Mouse (Mus musculus) lung, embryonic 15.5 days (tissue): ENCODE measurements around the gene E2f7. TPM values are rescaled to one million over a fixed set of nuclear protein-coding genes. Genes with fewer than 3 reads are reported as not detected.

Experiments used
- ATAC-seq: fragments of 200-750 bp; cut with Nextera tagmentation; 2 replicates; pipeline ENCODE4 v1.8.0; 2017; ENCODE audit warnings: moderate number of reproducible peaks, borderline replicate concordance; ENCODE audit not compliant: low FRiP score, low TSS enrichment; ENCODE audit errors: extremely low read depth
- H3K27ac ChIP-seq: fragments of 300-500 bp; sonication (generic); 2 replicates; pipeline ENCODE4 v1.5.1; 2015; ENCODE audit warnings: moderate library complexity, mild to moderate bottlenecking, inconsistent platforms
- H3K27me3 ChIP-seq: fragments of 300-500 bp; sonication (generic); 2 replicates; pipeline ENCODE4 v1.6.1; 2015; ENCODE audit warnings: inconsistent platforms
- H3K36me3 ChIP-seq: fragments of 300-500 bp; sonication (generic); 2 replicates; pipeline ENCODE4 v1.6.1; 2015; ENCODE audit warnings: inconsistent platforms
- H3K4me1 ChIP-seq: fragments of 300-500 bp; sonication (generic); 2 replicates; pipeline ENCODE4 v1.6.1; 2015; ENCODE audit warnings: inconsistent platforms
- H3K4me2 ChIP-seq: fragments of 300-500 bp; sonication (generic); 2 replicates; pipeline ENCODE4 v1.6.1; 2015; ENCODE audit warnings: inconsistent platforms, mild to moderate bottlenecking, moderate library complexity
- H3K4me3 ChIP-seq: fragments of 300-500 bp; sonication (generic); 2 replicates; pipeline ENCODE4 v1.5.1; 2015; ENCODE audit warnings: mild to moderate bottlenecking, inconsistent platforms
- H3K9ac ChIP-seq: fragments of 300-500 bp; sonication (generic); 2 replicates; pipeline ENCODE4 v1.6.1; 2015; ENCODE audit warnings: inconsistent platforms
- H3K9me3 ChIP-seq: fragments of 300-500 bp; sonication (generic); 2 replicates; pipeline ENCODE4 v1.6.1; 2016; ENCODE audit warnings: inconsistent platforms
- WGBS: fragments of 180-500 bp; shearing (Covaris S2); methylation state at CpG from one replicate; pipeline ENCODE4 v1.1.7; 2015; 5-methylcytosine and 5-hydroxymethylcytosine counted together
- polyA plus RNA-seq: library from polyadenylated mRNA; unstranded; fragments of >200 nt; fragmentation: Nextera tagmentation; extraction: Ambion mirVana; gene quantifications from 2 replicates; pipeline ENCODE4 v1.2.1, GENCODE M21; 2015

Gene E2f7
- polyA plus RNA-seq, 1 experiment from 2014 or later: 38.1 TPM

DNA sequence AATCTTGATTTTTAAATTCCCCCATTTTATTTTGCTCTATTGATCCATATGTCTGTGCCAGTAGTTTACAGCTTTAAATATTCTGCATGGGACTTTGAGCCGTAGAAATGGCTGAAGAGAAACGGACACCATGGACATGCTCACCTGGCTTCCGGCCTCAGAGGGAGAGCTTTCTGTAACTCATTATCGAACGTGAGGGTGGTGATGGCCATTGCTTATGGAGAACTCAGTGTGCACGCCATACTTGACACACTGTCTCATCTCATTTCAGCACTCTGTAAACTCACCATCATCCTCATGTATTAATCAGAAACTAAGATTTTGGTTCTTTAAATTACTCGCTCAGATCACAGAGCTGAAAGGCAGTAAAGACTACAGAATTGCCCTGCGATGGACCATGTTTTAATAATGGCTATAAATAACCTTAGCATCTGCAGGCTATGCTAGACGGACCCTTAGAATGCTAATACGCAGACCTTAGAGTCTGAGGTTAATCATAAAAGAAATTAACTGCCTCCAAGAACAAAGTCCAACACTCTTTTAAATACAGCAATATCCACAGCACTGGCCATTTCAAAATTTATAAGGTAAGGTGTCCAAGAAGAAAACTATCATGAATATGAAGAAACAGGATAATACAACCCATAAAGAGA is 66.1 kb downstream of the E2f7 start:
- Histone ChIP-seq H3K4me2 (no peak overlapping the region), H3K4me3 (no peak overlapping the region), H3K27me3 (no peaks in the 10 kb centered on the region), H3K27ac (no peak overlapping the region), H3K36me3 (no peaks in the 10 kb centered on the region), H3K9ac (no peak overlapping the region), H3K9me3 (no peaks in the 10 kb centered on the region), H3K4me1 (no peaks in the 10 kb centered on the region)
- 82% methylated on average over 10 of the region's 10 CpGs for WGBS
- ATAC-seq: no peak

DNA sequence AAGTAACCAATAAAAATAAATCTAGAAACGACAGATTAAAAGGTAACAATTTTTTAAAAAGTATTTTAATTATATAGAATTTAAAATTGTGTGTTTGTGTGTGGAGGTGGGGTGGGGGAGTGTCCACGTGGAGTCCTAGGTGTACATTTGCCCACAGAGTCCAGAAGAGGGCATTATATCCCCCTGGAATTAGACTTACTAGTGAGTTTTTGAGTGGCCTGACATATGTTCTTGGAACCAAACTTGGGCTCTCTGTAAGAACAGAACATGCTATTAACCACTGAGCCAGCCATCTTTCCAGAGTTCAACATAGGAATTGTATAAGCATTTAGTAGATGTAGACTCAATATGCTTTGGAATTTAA is 66.6 kb downstream of the E2f7 start:
- no peaks in the 10 kb centered on the region for H3K27me3 ChIP-seq
- 43% methylated on average over 2 of the region's 2 CpGs for WGBS
- H3K9me3 ChIP-seq: no peaks in the 10 kb centered on the region
- H3K4me3 ChIP-seq: no peak overlapping the region
- H3K4me2 ChIP-seq: no peak overlapping the region
- H3K27ac ChIP-seq: no peak overlapping the region
- H3K9ac ChIP-seq: no peak overlapping the region
- no peak for ATAC-seq
- H3K36me3 ChIP-seq: no peaks in the 10 kb centered on the region
- no peaks in the 10 kb centered on the region for H3K4me1 ChIP-seq

DNA sequence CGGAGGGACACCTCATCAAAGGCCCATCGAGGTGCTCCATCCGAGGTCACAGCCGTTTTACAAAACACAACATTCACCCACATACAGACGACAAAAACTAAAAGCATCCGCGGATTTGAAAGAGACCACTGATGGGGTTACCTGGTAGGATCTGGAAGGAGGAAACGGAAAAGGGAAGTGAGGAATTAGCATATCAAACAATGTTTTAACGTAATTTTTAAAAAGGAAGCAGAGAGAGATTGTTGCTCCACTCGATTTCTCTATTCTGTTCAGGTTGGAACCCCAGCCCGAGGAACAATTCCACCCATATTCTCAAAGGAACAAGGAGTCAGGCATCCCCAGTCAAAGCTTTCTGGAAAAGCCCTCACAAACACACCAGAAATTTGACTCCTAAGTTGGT is 75.9 kb downstream of the E2f7 start:
- WGBS: 77% methylated on average over 11 of the region's 11 CpGs
- Histone ChIP-seq H3K4me3 (no peak overlapping the region), H3K9ac (no peak overlapping the region), H3K4me2 (no peak overlapping the region), H3K36me3 (no peaks in the 10 kb centered on the region), H3K4me1 (no peaks in the 10 kb centered on the region), H3K9me3 (no peaks in the 10 kb centered on the region), H3K27ac (no peak overlapping the region), H3K27me3 (no peaks in the 10 kb centered on the region)
- ATAC-seq: no peak

DNA sequence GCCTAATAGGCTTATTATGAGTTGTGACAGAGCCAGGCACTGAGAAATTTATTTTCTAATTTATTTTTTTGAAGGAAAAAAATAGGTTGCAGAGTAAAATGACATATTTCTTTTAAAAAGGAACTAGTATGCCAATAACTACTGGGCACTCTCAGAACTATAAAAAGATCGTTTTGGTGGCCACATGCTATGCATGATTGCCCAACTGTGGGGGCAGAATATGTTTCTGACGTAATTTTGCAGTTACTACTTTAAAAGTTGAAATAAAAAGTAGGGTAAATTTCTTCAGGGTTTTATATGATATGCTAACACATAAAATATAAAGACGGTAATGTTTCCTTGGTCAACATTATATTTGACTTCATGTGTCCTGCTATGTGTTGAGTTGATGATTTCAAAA is 76.5 kb downstream of the E2f7 start:
- no peaks in the 10 kb centered on the region for H3K9me3 ChIP-seq
- no peak overlapping the region for H3K27ac ChIP-seq
- H3K4me2 ChIP-seq: no peak overlapping the region
- H3K9ac ChIP-seq: no peak overlapping the region
- no peak overlapping the region for H3K4me3 ChIP-seq
- ATAC-seq: no peak
- no peaks in the 10 kb centered on the region for H3K36me3 ChIP-seq
- H3K4me1 ChIP-seq: no peaks in the 10 kb centered on the region
- 82% methylated on average over 3 of the region's 3 CpGs for WGBS
- no peaks in the 10 kb centered on the region for H3K27me3 ChIP-seq

DNA sequence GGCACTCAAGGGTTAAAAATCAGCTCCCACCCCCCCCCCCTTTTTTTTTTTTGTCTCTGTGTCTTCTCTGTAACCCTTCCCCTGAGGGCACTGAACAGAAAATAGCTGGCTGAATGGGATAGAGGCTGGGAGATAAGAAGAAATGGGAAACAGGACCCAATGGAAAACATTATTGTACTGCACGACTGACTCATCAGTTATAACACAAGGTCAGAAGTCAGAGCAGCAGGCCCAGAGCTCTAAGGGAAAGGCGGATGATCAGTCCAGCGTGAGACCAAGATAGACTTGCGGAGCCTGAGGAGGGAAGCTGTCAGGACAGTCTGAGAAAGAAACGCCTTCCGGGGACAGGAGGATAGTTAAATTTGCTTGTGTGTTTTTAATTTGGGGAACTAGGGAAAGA is 87.1 kb downstream of the E2f7 start:
- Histone ChIP-seq H3K9me3 (no peaks in the 10 kb centered on the region), H3K27ac (no peak overlapping the region), H3K9ac (no peak overlapping the region), H3K36me3 (no peaks in the 10 kb centered on the region), H3K4me3 (no peak overlapping the region), H3K4me2 (no peak overlapping the region), H3K4me1 (no peaks in the 10 kb centered on the region), H3K27me3 (no peaks in the 10 kb centered on the region)
- WGBS: 41% methylated on average over 6 of the region's 6 CpGs
- ATAC-seq: no peak

DNA sequence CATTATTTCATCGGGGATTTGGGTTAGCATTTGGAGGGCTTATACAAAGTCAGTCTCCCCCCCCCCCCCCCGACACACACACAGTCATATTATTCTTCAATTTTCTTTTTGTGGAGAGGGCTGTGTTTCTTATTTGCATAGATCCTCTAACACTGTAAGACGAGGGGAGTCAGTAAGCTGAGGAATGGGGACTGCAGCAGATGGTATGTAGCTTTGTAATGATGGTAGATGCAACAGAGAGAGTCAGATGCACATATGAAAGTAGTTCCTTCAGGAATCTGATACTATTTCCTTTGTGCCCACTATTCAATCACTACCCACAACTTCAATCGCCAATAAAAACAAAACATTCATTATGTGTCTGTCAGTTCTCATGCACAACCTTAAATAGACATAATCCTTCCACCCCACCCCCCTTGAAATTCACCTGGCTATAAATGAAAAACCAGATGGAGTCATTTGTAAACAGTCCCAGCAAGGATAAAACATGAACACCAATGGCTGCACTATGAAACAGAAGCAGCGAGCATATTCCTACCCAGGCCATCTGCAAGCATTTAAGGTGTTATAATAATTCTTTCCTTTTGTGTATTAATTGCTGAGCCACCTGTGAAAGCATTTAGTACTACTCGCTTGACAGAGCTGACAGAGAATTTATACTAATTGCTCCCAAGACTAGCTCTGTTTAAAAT is 90.0 kb downstream of the E2f7 start:
- H3K4me2 ChIP-seq: no peak overlapping the region
- no peaks in the 10 kb centered on the region for H3K36me3 ChIP-seq
- no peak for ATAC-seq
- no peak overlapping the region for H3K9ac ChIP-seq
- 75% methylated on average over 6 of the region's 6 CpGs for WGBS
- H3K4me3 ChIP-seq: no peak overlapping the region
- no peaks in the 10 kb centered on the region for H3K9me3 ChIP-seq
- no peaks in the 10 kb centered on the region for H3K4me1 ChIP-seq
- H3K27ac ChIP-seq: no peak overlapping the region
- H3K27me3 ChIP-seq: no peaks in the 10 kb centered on the region

Other genes starting within 250 kb of the E2f7 start
- 185 and 193 TPM in 2 replicates for gene Csrp2, start 174.3 kb downstream of the E2f7 start, polyA plus RNA-seq